Mouse (Mus musculus) G1E-ER4 (cell line): ENCODE measurements around the gene Mplkip. TPM values are rescaled to one million over a fixed set of nuclear protein-coding genes. Genes with fewer than 3 reads are reported as not detected.

ENCODE experiments used
- GATA1 ChIP-seq: IDR thresholded peaks from one replicate; pipeline ENCODE4 v1.8.0; 2012; ENCODE audit warnings: low read length, inconsistent platforms
- polyA plus RNA-seq: library from polyadenylated mRNA; stranded (reverse); fragments of >175 nt; gene quantifications from 2 replicates; pipeline ENCODE4 v1.2.3, GENCODE M21; 2012

The Mplkip gene
- polyA plus RNA-seq, result 41.4 and 59.6 TPM in 2 replicates

GRCm38 (mm10) chr13:17694911-17695699, at the start of gene Mplkip, which contains the start of gene Sugct:
Gene Mplkip (plus strand): TSS chr13:17695192.
Gene Sugct (minus strand): TSS chr13:17695553.
- no peak for TF ChIP-seq GATA1

- no peak for TF ChIP-seq GATA1
Observed at GRCm38 (mm10) chr13:17667380-17667779, 27.6 kb upstream of the Mplkip start.

- no peak for TF ChIP-seq GATA1
Observed at GRCm38 (mm10) chr13:17671122-17671521, 23.9 kb upstream of the Mplkip start.

- no peak for TF ChIP-seq GATA1
Observed at GRCm38 (mm10) chr13:17689461-17689860, 5.5 kb upstream of the Mplkip start.

- TF ChIP-seq GATA1, result no peak
Observed at GRCm38 (mm10) chr13:17690686-17691085, 4.3 kb upstream of the Mplkip start.

- TF ChIP-seq GATA1, result no peak
Observed at GRCm38 (mm10) chr13:17691436-17691835, 3.6 kb upstream of the Mplkip start.

- no peak for TF ChIP-seq GATA1
Observed at GRCm38 (mm10) chr13:17693816-17694215, 1.2 kb upstream of the Mplkip start.

GRCm38 (mm10) chr13:17694414-17694813, 578 bp upstream of the Mplkip start:
- TF ChIP-seq GATA1, result no peak

- TF ChIP-seq GATA1, result no peak
Observed at GRCm38 (mm10) chr13:17695898-17696580, 1.0 kb downstream of the Mplkip start.

- TF ChIP-seq GATA1, result no peak
Observed at GRCm38 (mm10) chr13:17700090-17700715, 5.2 kb downstream of the Mplkip start.

- no peak for TF ChIP-seq GATA1
Observed at GRCm38 (mm10) chr13:17701322-17701721, 6.3 kb downstream of the Mplkip start.

- no peak for TF ChIP-seq GATA1
Observed at GRCm38 (mm10) chr13:17702311-17702710, 7.3 kb downstream of the Mplkip start.

- TF ChIP-seq GATA1, result no peak
Observed at GRCm38 (mm10) chr13:17705188-17705826, 10.3 kb downstream of the Mplkip start.

- TF ChIP-seq GATA1, result no peak
Observed at GRCm38 (mm10) chr13:17708784-17709311, 13.9 kb downstream of the Mplkip start.

GRCm38 (mm10) chr13:17717357-17717756, 22.4 kb downstream of the Mplkip start:
- no peak for TF ChIP-seq GATA1
